Mouse (Mus musculus): ENCODE measurements around the gene Olfr1120.

GRCm38 (mm10) chr2:87369595-87369994 is 15.0 kb downstream of the Olfr1120 start, which contains the start of gene Olfr1121:
- TF ChIP-seq GATA1 (IDR thresholded peaks at IDR 0.05; ENCODE audit: low read length) (no peak), TAL1 (IDR thresholded peaks at IDR 0.05; ENCODE audit: low read length) (no peak)
